Mouse (Mus musculus) MEL (cell line): Measurements from ENCODE around the gene Serpinb1a.

Experiments used
- CTCF ChIP-seq, 3 experiments: IDR thresholded peaks in 2 of 3; conservative IDR thresholded peaks in 1 of 3; 2 replicates each; pipeline ENCODE4 v1.5.1; 2011 to 2012; ENCODE audit warnings: low read length in 3 of 3, low read depth in 2 of 3, mild to moderate bottlenecking in 2 of 3, improper control_type of control experiment in 1 of 3, inconsistent platforms in 1 of 3, mixed read lengths in 1 of 3, moderate library complexity in 1 of 3; ENCODE audit not compliant: control insufficient read depth in 1 of 3, insufficient read depth in 1 of 3, poor library complexity in 1 of 3, severe bottlenecking in 1 of 3
- E2F4 ChIP-seq: IDR thresholded peaks from 2 replicates; pipeline ENCODE4 v1.6.1; 2011; ENCODE audit warnings: low read depth, low read length, improper control_type of control experiment, borderline replicate concordance
- KAT2A ChIP-seq: conservative IDR thresholded peaks from 2 replicates; pipeline ENCODE4 v1.6.1; 2012; ENCODE audit warnings: low read depth, low read length, improper control_type of control experiment, inconsistent platforms
- NELFE ChIP-seq: IDR thresholded peaks from 2 replicates; pipeline ENCODE4 v1.6.1; 2011; ENCODE audit warnings: low read depth, low read length, improper control_type of control experiment
- POLR2A ChIP-seq, 2 experiments: IDR thresholded peaks; 2 replicates each; pipeline ENCODE4 v1.6.1; 2011 to 2012; ENCODE audit warnings: low read length in 2 of 2, mild to moderate bottlenecking in 2 of 2, control low read depth in 1 of 2, improper control_type of control experiment in 1 of 2, low read depth in 1 of 2, moderate library complexity in 1 of 2; ENCODE audit not compliant: control insufficient read depth in 1 of 2, insufficient read depth in 1 of 2, poor library complexity in 1 of 2

GRCm38 (mm10) chr13:32867030-32867429, 16.0 kb upstream of the Serpinb1a start:
- TF ChIP-seq CTCF (IDR thresholded peaks at IDR 0.05 in 2 of 3, conservative IDR thresholded peaks at IDR 0.05 in 1 of 3; ENCODE audit: control insufficient read depth in 1 of 3, insufficient read depth in 1 of 3, low read depth in 2 of 3, low read length in 3 of 3, poor library complexity in 1 of 3, severe bottlenecking in 1 of 3) (no peak), E2F4 (no peak), POLR2A (IDR thresholded peaks at IDR 0.05; ENCODE audit: control insufficient read depth in 1 of 2, insufficient read depth in 1 of 2, low read depth in 1 of 2, low read length in 2 of 2, poor library complexity in 1 of 2) (no peak), NELFE (no peak), KAT2A (no peak)
